Mouse (Mus musculus) heart, embryonic 13.5 days (tissue): ENCODE measurements at regions not wholly inside any gene's neighbourhood (a gene's known extent, or its start where the extent isn't known, plus 50 kb on each side); places are given as distances from the start of the nearest gene placed in this dataset.
A peak's percentile ranks its signal among the peaks of the same experiment; 100 is the strongest.

Source experiments
- ATAC-seq: fragments of 200-750 bp; cut with Nextera tagmentation; 2 replicates; pipeline ENCODE4 v1.8.0; 2017; ENCODE audit warnings: moderate TSS enrichment; ENCODE audit not compliant: insufficient number of reproducible peaks, low FRiP score, low TSS enrichment; ENCODE audit errors: extremely low read depth
- H3K27ac ChIP-seq: fragments of 300-500 bp; sonication (generic); replicated peaks from 2 replicates; pipeline ENCODE4 v1.5.1; 2015; ENCODE audit warnings: moderate library complexity, mild to moderate bottlenecking, inconsistent platforms
- H3K27me3 ChIP-seq: fragments of 300-500 bp; sonication (generic); replicated peaks from 2 replicates; pipeline ENCODE4 v1.6.1; 2015; ENCODE audit warnings: mild to moderate bottlenecking, inconsistent platforms
- H3K36me3 ChIP-seq: fragments of 300-500 bp; sonication (generic); 2 replicates; pipeline ENCODE4 v1.6.1; 2015; ENCODE audit warnings: mild to moderate bottlenecking, inconsistent platforms
- H3K4me1 ChIP-seq: fragments of 300-500 bp; sonication (generic); 2 replicates; pipeline ENCODE4 v1.6.1; 2015; ENCODE audit warnings: inconsistent platforms
- H3K4me2 ChIP-seq: fragments of 300-500 bp; sonication (generic); 2 replicates; pipeline ENCODE4 v1.6.1; 2015; ENCODE audit warnings: inconsistent platforms, mild to moderate bottlenecking, moderate library complexity
- H3K4me3 ChIP-seq: fragments of 300-500 bp; sonication (generic); 2 replicates; pipeline ENCODE4 v1.5.1; 2015; ENCODE audit warnings: moderate library complexity, mild to moderate bottlenecking, inconsistent platforms
- H3K9ac ChIP-seq: fragments of 300-500 bp; sonication (generic); 2 replicates; pipeline ENCODE4 v1.6.1; 2015; ENCODE audit warnings: inconsistent platforms, mild to moderate bottlenecking, moderate library complexity
- H3K9me3 ChIP-seq: fragments of 300-500 bp; sonication (generic); 2 replicates; pipeline ENCODE4 v1.6.1; 2016; ENCODE audit warnings: inconsistent platforms
- WGBS: fragments of 180-500 bp; shearing (Covaris S2); methylation state at CpG from one replicate; pipeline ENCODE4 v1.1.7; 2015; ENCODE audit warnings: mixed read lengths; 5-methylcytosine and 5-hydroxymethylcytosine counted together

- H3K4me2 ChIP-seq, result no peak overlapping the region
These were observed 80.2 kb upstream of the Plekha5 start for GRCm38 (mm10) chr6:140343638-140344037.

GRCm38 (mm10) chr6:140342881-140343280, 81.0 kb upstream of the Plekha5 start:
- WGBS, result 54% methylated on average over 1 of the region's 1 CpGs
- no peak for ATAC-seq
- Histone ChIP-seq H3K9me3 (peaks cover 3% of the 10 kb centered on the region; the same call in 1 of the 2 replicates), H3K27me3 (no peaks in the 10 kb centered on the region; the same call in 1 of the 2 replicates), H3K36me3 (no peaks in the 10 kb centered on the region), H3K9ac (no peak overlapping the region), H3K27ac (no peak overlapping the region), H3K4me1 (peaks cover 7% of the 10 kb centered on the region), H3K4me3 (no peak overlapping the region), H3K4me2 (no peak overlapping the region)

More at GRCm38 (mm10) chr6:140343638-140344037, 80.2 kb upstream of the Plekha5 start:
- Histone ChIP-seq H3K9ac (no peak overlapping the region), H3K4me3 (no peak overlapping the region), H3K9me3 (peaks cover 3% of the 10 kb centered on the region; the same call in 1 of the 2 replicates), H3K36me3 (no peaks in the 10 kb centered on the region), H3K4me1 (peaks cover under 1% of the 10 kb centered on the region; the same call in 1 of the 2 replicates), H3K27me3 (no peaks in the 10 kb centered on the region; the same call in 1 of the 2 replicates), H3K27ac (no peak overlapping the region)
- no peak for ATAC-seq
- WGBS, result 84% methylated on average over 11 of the region's 11 CpGs

- H3K9me3 ChIP-seq, result no peaks in the 10 kb centered on the region
- WGBS, result 63% methylated on average over 13 of the region's 13 CpGs
- H3K9ac ChIP-seq, result no peak overlapping the region
- H3K4me3 ChIP-seq, result no peak overlapping the region
- no peaks in the 10 kb centered on the region for H3K36me3 ChIP-seq
- H3K4me2 ChIP-seq, result no peak overlapping the region
- no peak for ATAC-seq
- H3K27ac ChIP-seq, result no peak overlapping the region
- no peaks in the 10 kb centered on the region; the same call in 1 of the 2 replicates for H3K27me3 ChIP-seq
- peaks cover 14% of the 10 kb centered on the region for H3K4me1 ChIP-seq
These were observed 84.1 kb upstream of the Plekha5 start for GRCm38 (mm10) chr6:140339731-140340130.

- WGBS, result 40% methylated on average over 19 of the region's 19 CpGs
- no peak overlapping the region; the same call in 1 of the 2 replicates for H3K9ac ChIP-seq
- H3K36me3 ChIP-seq, result no peaks in the 10 kb centered on the region
- peak overlapping the region; percentile 35 for H3K4me3 ChIP-seq
- peaks cover 14% of the 10 kb centered on the region for H3K4me1 ChIP-seq
- no peaks in the 10 kb centered on the region; the same call in 1 of the 2 replicates for H3K27me3 ChIP-seq
- no peak overlapping the region for H3K27ac ChIP-seq
- H3K4me2 ChIP-seq, result peak overlapping the region; percentile 61
- no peak for ATAC-seq
- H3K9me3 ChIP-seq, result no peaks in the 10 kb centered on the region
These were observed 85.7 kb upstream of the Plekha5 start for GRCm38 (mm10) chr6:140337897-140338749.

GRCm38 (mm10) chr6:140337083-140337491, 86.8 kb upstream of the Plekha5 start:
- no peak for ATAC-seq
- Histone ChIP-seq H3K4me3 (no peak overlapping the region), H3K9me3 (no peaks in the 10 kb centered on the region), H3K27ac (no peak overlapping the region), H3K9ac (no peak overlapping the region), H3K4me2 (peak overlapping the region; percentile 61; the same call in 1 of the 2 replicates), H3K27me3 (no peaks in the 10 kb centered on the region; the same call in 1 of the 2 replicates), H3K36me3 (no peaks in the 10 kb centered on the region), H3K4me1 (peaks cover 14% of the 10 kb centered on the region)
- 25% methylated on average over 3 of the region's 3 CpGs for WGBS

GRCm38 (mm10) chr6:140336414-140336941, 87.4 kb upstream of the Plekha5 start:
- H3K27ac ChIP-seq, result no peak overlapping the region
- no peaks in the 10 kb centered on the region for H3K9me3 ChIP-seq
- 7% methylated on average over 13 of the region's 13 CpGs for WGBS
- H3K27me3 ChIP-seq, result no peaks in the 10 kb centered on the region; the same call in 1 of the 2 replicates
- no peak overlapping the region for H3K9ac ChIP-seq
- H3K4me1 ChIP-seq, result peaks cover 14% of the 10 kb centered on the region
- peak overlapping the region; percentile 59 for H3K4me2 ChIP-seq
- no peak for ATAC-seq
- H3K36me3 ChIP-seq, result no peaks in the 10 kb centered on the region
- peak overlapping the region; percentile 30 for H3K4me3 ChIP-seq

GRCm38 (mm10) chr6:140333397-140333796, 90.5 kb upstream of the Plekha5 start:
- no peaks in the 10 kb centered on the region for H3K9me3 ChIP-seq
- ATAC-seq, result no peak
- WGBS, result 65% methylated on average over 3 of the region's 3 CpGs
- H3K9ac ChIP-seq, result no peak overlapping the region
- no peaks in the 10 kb centered on the region for H3K36me3 ChIP-seq
- peaks cover 11% of the 10 kb centered on the region for H3K4me1 ChIP-seq
- no peak overlapping the region for H3K4me3 ChIP-seq
- H3K27ac ChIP-seq, result no peak overlapping the region
- no peak overlapping the region for H3K4me2 ChIP-seq
- no peaks in the 10 kb centered on the region for H3K27me3 ChIP-seq

- Histone ChIP-seq H3K9ac (no peak overlapping the region), H3K9me3 (peaks cover 4% of the 10 kb centered on the region), H3K36me3 (no peaks in the 10 kb centered on the region), H3K27me3 (no peaks in the 10 kb centered on the region), H3K4me3 (no peak overlapping the region), H3K4me2 (no peak overlapping the region), H3K4me1 (peaks cover 13% of the 10 kb centered on the region), H3K27ac (no peak overlapping the region)
- WGBS, result 90% methylated on average over 11 of the region's 11 CpGs
- no peak for ATAC-seq
These were observed 115.2 kb upstream of the Plekha5 start for GRCm38 (mm10) chr6:140308641-140309040.

- H3K27me3 ChIP-seq, result no peaks in the 10 kb centered on the region
- H3K4me3 ChIP-seq, result no peak overlapping the region
- peaks cover 4% of the 10 kb centered on the region for H3K9me3 ChIP-seq
- WGBS, result 83% methylated on average over 6 of the region's 6 CpGs
- no peak overlapping the region for H3K9ac ChIP-seq
- no peak overlapping the region for H3K27ac ChIP-seq
- no peak for ATAC-seq
- peaks cover 13% of the 10 kb centered on the region for H3K4me1 ChIP-seq
- H3K36me3 ChIP-seq, result no peaks in the 10 kb centered on the region
- H3K4me2 ChIP-seq, result no peak overlapping the region
These were observed 116.9 kb upstream of the Plekha5 start for GRCm38 (mm10) chr6:140306811-140307558.

- 74% methylated on average over 5 of the region's 5 CpGs for WGBS
- Histone ChIP-seq H3K4me3 (no peak overlapping the region), H3K9me3 (no peaks in the 10 kb centered on the region), H3K36me3 (no peaks in the 10 kb centered on the region), H3K4me2 (no peak overlapping the region), H3K4me1 (peaks cover 31% of the 10 kb centered on the region), H3K9ac (no peak overlapping the region), H3K27me3 (no peaks in the 10 kb centered on the region), H3K27ac (no peak overlapping the region)
- no peak for ATAC-seq
These were observed 119.7 kb upstream of the Plekha5 start for GRCm38 (mm10) chr6:140304105-140304504.

- Histone ChIP-seq H3K27ac (peak overlapping the region; percentile 70), H3K4me3 (no peak overlapping the region), H3K4me2 (no peak overlapping the region), H3K36me3 (no peaks in the 10 kb centered on the region), H3K9ac (no peak overlapping the region), H3K4me1 (peaks cover 22% of the 10 kb centered on the region), H3K9me3 (no peaks in the 10 kb centered on the region), H3K27me3 (no peaks in the 10 kb centered on the region)
- WGBS, result 23% methylated on average over 7 of the region's 7 CpGs
- peak; percentile 79; the same call in 1 of the 2 replicates for ATAC-seq
These were observed 123.2 kb upstream of the Plekha5 start for GRCm38 (mm10) chr6:140300470-140301145.
